Mouse (Mus musculus): ENCODE data around the gene Chpt1.

Gene Chpt1

GRCm38 (mm10) chr10:88404220-88404619 is 99.7 kb downstream of the Chpt1 start:
- no peak for DNase-seq (ENCODE audit: low read depth)

GRCm38 (mm10) chr10:88403021-88403420 is 100.9 kb downstream of the Chpt1 start:
- no peak for DNase-seq (ENCODE audit: low read depth)
